In genomic region chr5:149183122-149183521, GRCm38 (mm10) we compare ENCODE assay signal across 10 mouse cellular contexts. TPM values are rescaled to one million over a fixed set of nuclear protein-coding genes. Genes with fewer than 3 reads are reported as not detected.
DNase-seq lines count a peak whose midpoint lies in the region; ATAC-seq and TF ChIP-seq lines count a peak whose summit lies in the region.
"Had no signal": no experiment of that assay in that cellular context is flagged by ENCODE, and none has a peak within 500 bp of the region (broad histone marks: within the 10 kb centered on the region; RNA-seq: fewer than 3 reads in every experiment).

No protein-coding gene starts in this region.

- H3K4me1 ChIP-seq in lung, embryonic 16.5 days (replicated peaks; ENCODE audit: control insufficient read depth, insufficient read depth, low read length) = peaks cover 15% of the 10 kb centered on the region
- no peaks in the 10 kb centered on the region; the same call in 1 of the 2 replicates for H3K4me1 ChIP-seq in lung, adult 2 months (ENCODE audit: control insufficient read depth, insufficient read depth, low read length)
- H3K4me1 ChIP-seq in forebrain, embryonic 11.5 days (replicated peaks; ENCODE audit: control insufficient read depth, insufficient read depth, low read length) = peaks cover 6% of the 10 kb centered on the region
- peaks cover 13% of the 10 kb centered on the region for H3K4me1 ChIP-seq in limb, embryonic 14.5 days (ENCODE audit: control insufficient read depth, insufficient read depth, low read length)
- peaks cover 17% of the 10 kb centered on the region; the same call in 1 of the 2 replicates for H3K4me1 ChIP-seq in stomach, embryonic 15.5 days

- H3K9ac ChIP-seq in lung, embryonic 16.5 days (ENCODE audit: low read length) = peak overlapping the region; percentile 77; the same call in 1 of the 2 replicates
- peak overlapping the region; percentile 93 for H3K9ac ChIP-seq in forebrain, embryonic 11.5 days (ENCODE audit: low read length)
- peak overlapping the region; percentile 90 for H3K9ac ChIP-seq in limb, embryonic 14.5 days (ENCODE audit: low read depth, low read length, severe bottlenecking)
- H3K9ac ChIP-seq in stomach, embryonic 15.5 days = no peak overlapping the region

- no peaks in the 10 kb centered on the region for H3K9me3 ChIP-seq in lung, embryonic 16.5 days (ENCODE audit: control insufficient read depth, low read length)
- no peaks in the 10 kb centered on the region for H3K9me3 ChIP-seq in forebrain, embryonic 11.5 days (ENCODE audit: control insufficient read depth, low read length)
- H3K9me3 ChIP-seq in limb, embryonic 14.5 days (ENCODE audit: control insufficient read depth, low read length) = no peaks in the 10 kb centered on the region
- H3K9me3 ChIP-seq in stomach, embryonic 15.5 days = no peaks in the 10 kb centered on the region

- H3K4me3 ChIP-seq in lung, embryonic 16.5 days (ENCODE audit: low read length) = peak overlapping the region; percentile 56
- H3K4me3 ChIP-seq in lung, adult 2 months (replicated peaks; ENCODE audit: extremely low read depth, low read depth, low read length) = no peak overlapping the region
- peak overlapping the region; percentile 79 for H3K4me3 ChIP-seq in forebrain, embryonic 11.5 days (ENCODE audit: low read depth, low read length)
- H3K4me3 ChIP-seq in limb, embryonic 14.5 days (replicated peaks; ENCODE audit: low read length) = peak overlapping the region; percentile 64
- H3K4me3 ChIP-seq in stomach, embryonic 15.5 days (replicated peaks) = peak overlapping the region; percentile 68; the same call in 1 of the 2 replicates

- TF ChIP-seq CTCF in lung, adult 2 months (IDR thresholded peaks at IDR 0.05; ENCODE audit: insufficient read depth, low read length) = no peak

- H3K36me3 ChIP-seq in lung, embryonic 16.5 days (ENCODE audit: control insufficient read depth, insufficient read depth, low read length) = no peaks in the 10 kb centered on the region
- H3K36me3 ChIP-seq in forebrain, embryonic 11.5 days (ENCODE audit: control insufficient read depth, insufficient read depth, low read length) = no peaks in the 10 kb centered on the region
- H3K36me3 ChIP-seq in limb, embryonic 14.5 days (ENCODE audit: control insufficient read depth, insufficient read depth, low read length) = peaks cover 3% of the 10 kb centered on the region; the same call in 1 of the 2 replicates
- no peaks in the 10 kb centered on the region for H3K36me3 ChIP-seq in stomach, embryonic 15.5 days

- peak overlapping the region; percentile 66 for H3K4me2 ChIP-seq in lung, embryonic 16.5 days (ENCODE audit: low read depth, low read length)
- peak overlapping the region; percentile 65 for H3K4me2 ChIP-seq in forebrain, embryonic 11.5 days (ENCODE audit: low read depth, low read length, severe bottlenecking)
- peak overlapping the region; percentile 69 for H3K4me2 ChIP-seq in limb, embryonic 14.5 days (replicated peaks; ENCODE audit: low read depth, low read length, severe bottlenecking)
- peak overlapping the region; percentile 62 for H3K4me2 ChIP-seq in stomach, embryonic 15.5 days

- H3K27me3 ChIP-seq in lung, embryonic 16.5 days (ENCODE audit: control insufficient read depth, insufficient read depth, low read depth, low read length) = no peaks in the 10 kb centered on the region
- no peaks in the 10 kb centered on the region for H3K27me3 ChIP-seq in forebrain, embryonic 11.5 days (ENCODE audit: control insufficient read depth, insufficient read depth, low read length)
- H3K27me3 ChIP-seq in limb, embryonic 14.5 days (ENCODE audit: control insufficient read depth, insufficient read depth, low read length) = no peaks in the 10 kb centered on the region
- no peaks in the 10 kb centered on the region for H3K27me3 ChIP-seq in stomach, embryonic 15.5 days (replicated peaks)

- no peak for DNase-seq in lung, adult 2 months
- no peak for DNase-seq in forebrain, embryonic 11.5 days (ENCODE audit: low spot score)
- no peak for DNase-seq in limb, embryonic 14.5 days (ENCODE audit: low spot score)
- no peak for DNase-seq in natural killer cell, adult 2 months (ENCODE audit: low spot score in 2 of 2)
- DNase-seq in left cerebral cortex, adult 18-20 months (ENCODE audit: low spot score in 2 of 2) = no peak
- no peak for DNase-seq in adrenal gland, adult 18-20 months (ENCODE audit: low spot score in 2 of 2)
- DNase-seq: adrenal gland, postnatal 14 days; thymus, postnatal 25 days had no signal

- no peak for TF ChIP-seq POLR2A in lung, adult 2 months (IDR thresholded peaks at IDR 0.05; ENCODE audit: borderline replicate concordance, extremely low read depth, low read depth, low read length)
- TF ChIP-seq POLR2A in limb, embryonic 14.5 days (IDR thresholded peaks at IDR 0.05; ENCODE audit: borderline replicate concordance, extremely low read depth, insufficient read depth, insufficient read length) = no peak

- WGBS in lung, embryonic 16.5 days = 14% methylated on average over 1 of the region's 1 CpGs
- WGBS in lung, adult 2 months = 19% methylated on average over 1 of the region's 1 CpGs
- WGBS in forebrain, embryonic 11.5 days = 51% methylated on average over 1 of the region's 1 CpGs
- 12% methylated on average over 1 of the region's 1 CpGs for WGBS in limb, embryonic 14.5 days
- 46% methylated on average over 1 of the region's 1 CpGs for WGBS in stomach, embryonic 15.5 days

- H3K27ac ChIP-seq in lung, embryonic 16.5 days (ENCODE audit: low read length) = peak overlapping the region; percentile 88; the same call in 1 of the 2 replicates
- H3K27ac ChIP-seq in forebrain, embryonic 11.5 days (ENCODE audit: low read depth, low read length) = peak overlapping the region; percentile 94
- H3K27ac ChIP-seq in limb, embryonic 14.5 days (replicated peaks; ENCODE audit: low read depth, low read length) = peak overlapping the region; percentile 98; the same call in 1 of the 2 replicates
- peak overlapping the region; percentile 96; the same call in 1 of the 2 replicates for H3K27ac ChIP-seq in stomach, embryonic 15.5 days

- no peak for ATAC-seq in lung, embryonic 16.5 days (ENCODE audit: low read depth)
- ATAC-seq in forebrain, embryonic 11.5 days (replicated peaks; ENCODE audit: low FRiP score) = no peak
- no peak for ATAC-seq in limb, embryonic 14.5 days (ENCODE audit: low FRiP score, low read depth)
- ATAC-seq in stomach, embryonic 15.5 days (ENCODE audit: insufficient read depth, low FRiP score, low read depth) = no peak

RNA-seq across cellular contexts. Expression of gene Uspl1, which starts 1.0 kb away (rescaled TPM):
- 32.7 and 37.5 TPM in 2 replicates for polyA plus RNA-seq in lung, embryonic 16.5 days (2015; fragmentation: Nextera tagmentation; extraction: Ambion mirVana)
- polyA plus RNA-seq in lung, adult 2 months (2012; rRNA removed) = 6.2 and 10.5 TPM in 2 replicates
- polyA plus RNA-seq in forebrain, embryonic 11.5 days (2014; fragmentation: Nextera tagmentation; extraction: Ambion mirVana) = 71.2 and 74.9 TPM in 2 replicates
- polyA plus RNA-seq in limb, embryonic 14.5 days (2012; rRNA removed) = 27.2 and 27.8 TPM in 2 replicates
- polyA plus RNA-seq in limb, embryonic 14.5 days (2014; fragmentation: Nextera tagmentation; extraction: Ambion mirVana) = 44.8 and 53.3 TPM in 2 replicates
- 32.0 and 37.0 TPM in 2 replicates for polyA plus RNA-seq in stomach, embryonic 15.5 days (2015; fragmentation: Nextera tagmentation; extraction: Ambion mirVana)
- total RNA-seq in left cerebral cortex, adult 18-20 months (2021) = 10 to 100 TPM; 42.5 to 42.6 TPM
- total RNA-seq in adrenal gland, adult 18-20 months (2021) = 10 to 100 TPM; 42.6 to 44.0 TPM

RNA-seq across cellular contexts. Expression of gene Hmgb1, which starts 1.2 kb away (rescaled TPM):
- polyA plus RNA-seq in lung, embryonic 16.5 days (2015; fragmentation: Nextera tagmentation; extraction: Ambion mirVana) = 1,316 and 1,601 TPM in 2 replicates
- polyA plus RNA-seq in lung, adult 2 months (2012; rRNA removed) = 34.7 and 38.2 TPM in 2 replicates
- 1,921 and 2,020 TPM in 2 replicates for polyA plus RNA-seq in forebrain, embryonic 11.5 days (2014; fragmentation: Nextera tagmentation; extraction: Ambion mirVana)
- polyA plus RNA-seq in limb, embryonic 14.5 days (2012; rRNA removed) = 237 and 577 TPM in 2 replicates
- 1,456 and 1,457 TPM in 2 replicates for polyA plus RNA-seq in limb, embryonic 14.5 days (2014; fragmentation: Nextera tagmentation; extraction: Ambion mirVana)
- 1,196 and 1,237 TPM in 2 replicates for polyA plus RNA-seq in stomach, embryonic 15.5 days (2015; fragmentation: Nextera tagmentation; extraction: Ambion mirVana)
- 100 to 1,000 TPM; 128 to 136 TPM for total RNA-seq in left cerebral cortex, adult 18-20 months (2021)
- 100 to 1,000 TPM; 113 to 157 TPM for total RNA-seq in adrenal gland, adult 18-20 months (2021)
